Mouse (Mus musculus) stomach, postnatal 0 days (tissue): Measurements from ENCODE around the gene Slc2a4. TPM values are rescaled to one million over a fixed set of nuclear protein-coding genes. Genes with fewer than 3 reads are reported as not detected.

Source experiments
- ATAC-seq: fragments of 200-750 bp; cut with Nextera tagmentation; 2 replicates; pipeline ENCODE4 v1.8.0; 2017; ENCODE audit not compliant: low FRiP score, low TSS enrichment
- DNase-seq: peaks from one replicate; pipeline ENCODE4 v3.0.0-alpha.2; 2016; ENCODE audit warnings: low spot score
- H3K27ac ChIP-seq: fragments of 300-500 bp; sonication (generic); replicated peaks from 2 replicates; pipeline ENCODE4 v1.5.1; 2014; ENCODE audit warnings: mild to moderate bottlenecking, control low read depth
- H3K27me3 ChIP-seq: fragments of 300-500 bp; sonication (generic); 2 replicates; pipeline ENCODE4 v1.6.1; 2014; ENCODE audit warnings: low read length; ENCODE audit not compliant: control insufficient read depth, insufficient read depth
- H3K36me3 ChIP-seq: fragments of 300-500 bp; sonication (generic); 2 replicates; pipeline ENCODE4 v1.6.1; 2014; ENCODE audit warnings: low read length, mixed read lengths; ENCODE audit not compliant: control insufficient read depth, insufficient read depth
- H3K4me1 ChIP-seq: fragments of 300-500 bp; sonication (generic); replicated peaks from 2 replicates; pipeline ENCODE4 v1.6.1; 2014; ENCODE audit warnings: antibody characterized with exemption; ENCODE audit not compliant: control insufficient read depth, insufficient read depth
- H3K4me2 ChIP-seq: fragments of 300-500 bp; sonication (generic); replicated peaks from 2 replicates; pipeline ENCODE4 v1.6.1; 2014; ENCODE audit warnings: low read depth, mild to moderate bottlenecking, control low read depth, moderate library complexity
- H3K4me3 ChIP-seq: fragments of 300-500 bp; sonication (generic); 2 replicates; pipeline ENCODE4 v1.5.1; 2014; ENCODE audit warnings: low read depth, low read length, control low read depth
- H3K9ac ChIP-seq: fragments of 300-500 bp; sonication (generic); 2 replicates; pipeline ENCODE4 v1.6.1; 2014; ENCODE audit warnings: mild to moderate bottlenecking, low read length, control low read depth, mixed read lengths
- H3K9me3 ChIP-seq: fragments of 300-500 bp; sonication (generic); 2 replicates; pipeline ENCODE4 v1.6.1; 2016; ENCODE audit warnings: low read length; ENCODE audit not compliant: control insufficient read depth
- CTCF ChIP-seq: IDR thresholded peaks from 2 replicates; pipeline ENCODE4 v1.5.1; 2016; ENCODE audit warnings: antibody characterized with exemption, low read depth, mild to moderate bottlenecking, moderate library complexity
- EP300 ChIP-seq: optimal IDR thresholded peaks from 2 replicates; pipeline ENCODE3; 2016; ENCODE audit warnings: antibody characterized with exemption
- WGBS: fragments of 180-500 bp; shearing (Covaris S2); extraction: QIAGEN DNeasy Blood & Tissue Kit; methylation state at CpG from one replicate; pipeline ENCODE4 v1.1.7; 2014; 5-methylcytosine and 5-hydroxymethylcytosine counted together
- polyA plus RNA-seq: library from polyadenylated mRNA; unstranded; fragments of >200 nt; fragmentation: Nextera tagmentation; extraction: Ambion mirVana; gene quantifications from 2 replicates; pipeline ENCODE4 v1.2.1, GENCODE M21; 2015

Gene Slc2a4
- polyA plus RNA-seq, 1 experiment from 2014 or later: 36.4 TPM

DNA sequence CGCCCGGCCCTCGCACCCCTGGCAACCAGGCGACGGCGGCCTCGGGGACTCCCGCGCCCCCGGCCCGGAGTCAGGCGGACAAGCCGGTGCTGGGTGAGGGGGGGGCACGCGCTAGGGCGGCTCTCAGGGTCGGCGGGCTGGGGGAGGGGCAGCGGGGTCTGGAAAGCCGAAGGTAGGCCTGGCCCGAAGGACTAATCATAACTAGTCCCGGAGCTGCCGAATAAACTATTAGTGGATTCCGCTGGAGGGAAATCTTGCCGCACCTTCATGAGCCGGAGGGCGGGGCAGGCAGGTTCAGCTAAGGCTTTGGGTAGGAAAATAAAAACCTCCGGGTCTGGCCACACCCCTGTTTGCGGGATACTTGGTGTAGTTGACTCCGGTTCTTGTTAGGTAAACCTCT is 11.8 kb downstream of the Slc2a4 start:
- TF ChIP-seq EP300 (no peak), CTCF (no peak)
- peak; percentile 77 for DNase-seq
- Histone ChIP-seq H3K36me3 (no peaks in the 10 kb centered on the region), H3K9me3 (no peaks in the 10 kb centered on the region), H3K27me3 (no peaks in the 10 kb centered on the region), H3K4me1 (peaks cover 6% of the 10 kb centered on the region), H3K27ac (no peak overlapping the region; the same call in 1 of the 2 replicates), H3K4me3 (peak overlapping the region; percentile 44), H3K9ac (peak overlapping the region; percentile 62), H3K4me2 (peak overlapping the region; percentile 89)
- WGBS: 1% methylated on average over 28 of the region's 30 CpGs
- 0 out of 2 replicates have a peak, but pooled peaks have one; percentile 3 for ATAC-seq

DNA sequence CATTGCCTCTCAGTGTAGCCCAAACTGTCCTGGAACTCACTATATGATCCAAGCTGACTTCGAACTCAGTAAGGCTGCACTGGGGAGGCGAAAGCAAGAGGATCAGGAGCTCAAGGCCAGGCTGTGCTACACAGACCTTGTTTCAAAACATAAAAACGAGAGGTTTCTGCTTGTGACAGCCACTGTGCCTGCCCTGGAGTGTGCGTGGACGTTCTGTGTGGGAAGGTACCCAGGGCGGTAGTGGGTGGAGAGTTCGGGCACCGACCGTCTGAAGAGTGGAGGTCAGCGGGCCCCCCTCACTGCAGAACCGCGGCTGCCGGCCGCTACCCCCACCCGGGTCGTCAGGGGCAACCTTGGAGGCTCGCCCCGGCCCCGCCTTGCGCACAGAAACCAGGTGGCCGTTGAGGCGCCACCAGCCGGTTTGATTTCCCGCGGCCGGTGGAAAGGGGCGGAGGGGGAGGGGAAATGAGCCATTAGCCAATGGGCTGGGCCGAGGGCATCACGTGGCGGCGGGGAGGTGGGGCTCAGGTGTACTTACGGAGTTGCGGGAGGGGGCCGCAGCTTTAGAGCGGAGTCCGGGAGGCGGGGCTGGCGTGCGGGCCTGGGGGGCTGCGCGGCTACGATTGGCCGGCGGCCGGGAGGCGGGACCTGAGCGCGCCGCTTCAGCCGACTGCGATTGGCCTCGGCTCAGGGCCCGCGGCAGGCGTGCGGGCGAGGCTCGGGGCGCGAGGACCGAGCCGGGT is 12.7 kb downstream of the Slc2a4 start, which contains the start of gene Ybx2:
Ybx2 (plus strand) TSS at position 660 of the 743 bp plus-strand sequence.
- Histone ChIP-seq H3K4me1 (peaks cover 6% of the 10 kb centered on the region), H3K27me3 (no peaks in the 10 kb centered on the region), H3K4me3 (peak within 1 kb of the TSS; percentile 44), H3K36me3 (no peaks in the 10 kb centered on the region), H3K9ac (peak within 1 kb of the TSS; percentile 62), H3K4me2 (peak within 1 kb of the TSS; percentile 89), H3K27ac (no peak within 1 kb of the TSS; the same call in 1 of the 2 replicates), H3K9me3 (no peaks in the 10 kb centered on the region)
- peak; percentile 71 for ATAC-seq
- TF ChIP-seq EP300 (no peak), CTCF (peak; percentile 28; the same call in 1 of the 2 replicates)
- WGBS: 2% methylated on average over 48 of the region's 62 CpGs
- peak; percentile 90 for DNase-seq

DNA sequence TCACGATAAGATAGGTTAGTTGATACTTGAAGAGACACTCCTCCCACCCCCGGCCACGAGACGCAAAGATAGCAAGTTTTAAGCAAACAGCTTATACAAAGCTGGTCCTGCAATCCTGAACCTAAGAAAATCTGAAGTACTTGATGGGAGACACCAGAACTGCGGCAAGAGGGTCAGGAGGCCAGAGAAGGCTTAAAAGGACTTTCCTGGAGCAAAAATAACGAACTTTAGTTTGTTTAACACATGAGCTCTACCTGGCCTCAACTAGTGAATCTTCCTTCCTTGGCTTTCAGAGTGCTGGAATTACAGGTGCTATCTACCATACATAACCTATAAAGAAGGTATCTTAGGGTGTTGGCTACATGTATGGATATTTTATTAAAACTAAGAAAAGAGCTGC is 13.3 kb downstream of the Slc2a4 start:
- Histone ChIP-seq H3K36me3 (no peaks in the 10 kb centered on the region), H3K27me3 (no peaks in the 10 kb centered on the region), H3K4me3 (no peak overlapping the region), H3K9me3 (no peaks in the 10 kb centered on the region), H3K27ac (no peak overlapping the region), H3K4me2 (0 out of 2 replicates have a peak overlapping the region, but pooled peaks have one; percentile 4), H3K4me1 (peaks cover 6% of the 10 kb centered on the region), H3K9ac (no peak overlapping the region)
- no peak for DNase-seq
- TF ChIP-seq CTCF (no peak), EP300 (no peak)
- 15% methylated on average over 6 of the region's 6 CpGs for WGBS
- no peak for ATAC-seq

DNA sequence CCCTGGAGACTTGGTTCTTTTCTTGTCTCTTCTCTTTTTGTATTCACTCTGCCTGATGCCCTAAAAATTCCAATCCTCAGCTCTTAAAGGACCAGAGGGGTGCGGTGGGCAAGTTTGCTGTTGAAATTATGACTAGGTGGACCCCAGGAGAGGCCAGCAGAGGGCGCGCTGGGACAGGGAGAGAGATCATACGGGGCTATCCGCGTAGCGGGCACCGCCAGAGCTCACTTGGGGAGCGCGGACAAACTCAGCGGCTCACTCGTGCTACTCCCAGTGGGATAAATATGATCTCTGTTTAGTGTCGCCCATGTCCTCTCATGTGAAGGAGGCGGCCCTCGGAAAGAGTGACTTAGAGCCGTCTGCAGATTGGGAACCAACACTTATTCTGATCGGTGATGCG is 13.8 kb downstream of the Slc2a4 start:
- no peaks in the 10 kb centered on the region for H3K9me3 ChIP-seq
- no peaks in the 10 kb centered on the region for H3K36me3 ChIP-seq
- no peak overlapping the region for H3K27ac ChIP-seq
- ATAC-seq (peak; percentile 63), DNase-seq (peak; percentile 93)
- H3K9ac ChIP-seq: no peak overlapping the region
- WGBS: 1% methylated on average over 18 of the region's 18 CpGs
- TF ChIP-seq EP300 (no peak), CTCF (peak; percentile 94)
- 0 out of 2 replicates have a peak overlapping the region, but pooled peaks have one; percentile 4 for H3K4me2 ChIP-seq
- H3K4me1 ChIP-seq: peaks cover 6% of the 10 kb centered on the region
- H3K4me3 ChIP-seq: no peak overlapping the region
- H3K27me3 ChIP-seq: no peaks in the 10 kb centered on the region

DNA sequence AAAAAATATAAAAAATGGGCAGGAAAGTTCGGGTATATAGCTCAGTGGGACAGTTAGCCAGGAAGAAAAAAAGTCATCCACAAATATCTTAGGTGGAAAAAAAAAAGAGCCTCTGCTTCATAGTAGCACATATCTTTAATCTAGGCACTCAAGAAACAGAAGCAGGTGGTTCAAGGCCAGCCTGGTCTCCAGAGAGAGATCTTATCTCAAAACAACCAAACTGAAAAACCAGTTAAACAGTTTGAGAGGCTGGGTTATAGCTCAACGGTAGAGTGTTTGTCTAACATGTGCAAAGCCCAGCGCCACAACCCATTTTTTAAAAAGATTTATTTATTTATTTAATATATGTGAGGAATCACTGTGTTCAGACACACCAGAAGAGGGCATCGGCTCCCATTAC is 14.9 kb downstream of the Slc2a4 start:
- peaks cover 4% of the 10 kb centered on the region for H3K4me1 ChIP-seq
- no peaks in the 10 kb centered on the region for H3K9me3 ChIP-seq
- no peaks in the 10 kb centered on the region for H3K27me3 ChIP-seq
- 60% methylated on average over 4 of the region's 4 CpGs for WGBS
- H3K4me2 ChIP-seq: no peak overlapping the region
- no peak for DNase-seq
- no peak overlapping the region for H3K27ac ChIP-seq
- H3K9ac ChIP-seq: no peak overlapping the region
- no peaks in the 10 kb centered on the region for H3K36me3 ChIP-seq
- TF ChIP-seq CTCF (no peak), EP300 (no peak)
- H3K4me3 ChIP-seq: no peak overlapping the region
- ATAC-seq: no peak

DNA sequence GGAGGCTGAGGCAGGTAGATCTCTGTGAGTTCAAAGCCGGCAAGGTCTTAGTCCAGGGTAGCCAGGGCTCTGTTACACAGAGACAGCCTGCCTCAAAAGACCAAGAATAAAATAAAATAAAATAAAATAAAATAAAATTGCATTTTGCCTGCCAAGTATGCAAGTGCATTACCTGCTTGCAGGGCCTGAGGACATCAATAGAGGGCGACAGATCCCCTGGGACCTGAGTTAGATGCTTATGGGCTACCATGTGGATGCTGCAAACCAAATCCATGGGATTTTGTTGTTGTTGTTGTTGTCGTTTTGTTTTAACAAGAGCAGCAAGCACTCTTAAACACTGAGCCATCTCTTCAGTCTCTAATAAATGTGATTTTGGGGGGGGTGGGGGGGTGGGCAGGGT is 15.7 kb downstream of the Slc2a4 start:
- Histone ChIP-seq H3K4me1 (peaks cover 4% of the 10 kb centered on the region), H3K9ac (no peak overlapping the region), H3K4me2 (no peak overlapping the region), H3K36me3 (no peaks in the 10 kb centered on the region), H3K4me3 (no peak overlapping the region), H3K27ac (no peak overlapping the region), H3K27me3 (no peaks in the 10 kb centered on the region), H3K9me3 (no peaks in the 10 kb centered on the region)
- TF ChIP-seq CTCF: peak; percentile 46
- TF ChIP-seq EP300: no peak
- 41% methylated on average over 3 of the region's 3 CpGs for WGBS
- DNase-seq (no peak), ATAC-seq (no peak)
